Mouse (Mus musculus) spleen, adult 2 months (tissue): ENCODE results near the gene Plekhj1.
"Not testable (repeated sequence)": the region's sequence is repeated elsewhere in the genome, so short reads cannot be mapped to it uniquely, and the experiment has no call there.

Source experiments
- CTCF ChIP-seq: fragments of 200-500 bp; IDR thresholded peaks from 2 replicates; pipeline ENCODE4 v1.5.1; 2011; ENCODE audit warnings: mild to moderate bottlenecking, inconsistent platforms; ENCODE audit not compliant: insufficient read depth, insufficient read length, insufficient replicate concordance; ENCODE audit errors: extremely low read depth
- POLR2A ChIP-seq: fragments of 200-500 bp; IDR thresholded peaks from 2 replicates; pipeline ENCODE4 v1.6.1; 2011; ENCODE audit warnings: low read depth, low read length, inconsistent platforms

DNA sequence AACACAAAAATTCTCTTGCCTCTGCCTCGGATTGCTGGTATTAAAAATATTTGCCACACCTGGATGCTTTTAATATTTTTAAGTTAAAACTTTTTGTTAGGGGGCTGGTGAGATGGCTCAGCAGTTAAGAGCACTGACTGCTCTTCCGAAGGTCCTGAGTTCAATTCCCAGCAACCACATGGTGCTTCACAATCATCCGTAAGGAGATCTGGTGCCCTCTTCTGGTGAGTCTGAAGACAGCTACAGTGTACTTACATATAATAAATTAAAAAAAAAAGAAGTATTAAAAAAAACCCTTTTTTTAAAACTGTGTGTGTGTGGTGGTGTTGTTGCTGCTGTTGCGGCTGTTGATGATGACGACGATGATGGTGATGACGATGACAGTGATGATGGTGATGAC lies 19.5 kb upstream of the Plekhj1 start:
- not testable (repeated sequence) for TF ChIP-seq CTCF, POLR2A
